Mouse (Mus musculus) lung, embryonic 16.5 days (tissue): ENCODE results near the gene Aff3. TPM values are rescaled to one million over a fixed set of nuclear protein-coding genes. Genes with fewer than 3 reads are reported as not detected.

Experiments used
- ATAC-seq: fragments of 200-750 bp; cut with Nextera tagmentation; 2 replicates; pipeline ENCODE4 v1.8.0; 2017; ENCODE audit warnings: low read depth, mild to moderate bottlenecking, moderate library complexity
- H3K27ac ChIP-seq: fragments of 300-500 bp; sonication (generic); 2 replicates; pipeline ENCODE4 v1.5.1; 2014; ENCODE audit warnings: mild to moderate bottlenecking, control low read depth, low read length
- H3K27me3 ChIP-seq: fragments of 300-500 bp; sonication (generic); 2 replicates; pipeline ENCODE4 v1.6.1; 2014; ENCODE audit warnings: low read depth, low read length, mixed read lengths; ENCODE audit not compliant: control insufficient read depth, insufficient read depth
- H3K36me3 ChIP-seq: fragments of 300-500 bp; sonication (generic); 2 replicates; pipeline ENCODE4 v1.6.1; 2014; ENCODE audit warnings: low read length; ENCODE audit not compliant: control insufficient read depth, insufficient read depth
- H3K4me1 ChIP-seq: fragments of 300-500 bp; sonication (generic); replicated peaks from 2 replicates; pipeline ENCODE4 v1.6.1; 2014; ENCODE audit warnings: low read length, mixed read lengths; ENCODE audit not compliant: control insufficient read depth, insufficient read depth
- H3K4me2 ChIP-seq: fragments of 300-500 bp; sonication (generic); 2 replicates; pipeline ENCODE4 v1.6.1; 2014; ENCODE audit warnings: low read depth, low read length, control low read depth
- H3K4me3 ChIP-seq: fragments of 300-500 bp; sonication (generic); 2 replicates; pipeline ENCODE4 v1.5.1; 2014; ENCODE audit warnings: mild to moderate bottlenecking, low read length, control low read depth
- H3K9ac ChIP-seq: fragments of 300-500 bp; sonication (generic); 2 replicates; pipeline ENCODE4 v1.6.1; 2014; ENCODE audit warnings: low read length, control low read depth
- H3K9me3 ChIP-seq: fragments of 300-500 bp; sonication (generic); 2 replicates; pipeline ENCODE4 v1.6.1; 2016; ENCODE audit warnings: low read length; ENCODE audit not compliant: control insufficient read depth
- WGBS: fragments of 180-500 bp; shearing (Covaris S2); extraction: QIAGEN DNeasy Blood & Tissue Kit; methylation state at CpG from one replicate; pipeline ENCODE4 v1.1.7; 2014; 5-methylcytosine and 5-hydroxymethylcytosine counted together
- polyA plus RNA-seq: library from polyadenylated mRNA; unstranded; fragments of >200 nt; fragmentation: Nextera tagmentation; extraction: Ambion mirVana; gene quantifications from 2 replicates; pipeline ENCODE4 v1.2.1, GENCODE M21; 2015

The Aff3 gene
- polyA plus RNA-seq, 1 experiment from 2014 or later, result 2.6 TPM

GRCm38 (mm10) chr1:38417196-38417595, 247.6 kb downstream of the Aff3 start:
- 68% methylated on average over 12 of the region's 12 CpGs for WGBS

GRCm38 (mm10) chr1:38415511-38415910, 249.2 kb downstream of the Aff3 start:
- H3K27ac ChIP-seq, result no peak overlapping the region
- no peaks in the 10 kb centered on the region for H3K36me3 ChIP-seq
- H3K4me3 ChIP-seq, result no peak overlapping the region
- 84% methylated on average over 6 of the region's 6 CpGs for WGBS
- no peak overlapping the region for H3K4me2 ChIP-seq
- no peak overlapping the region for H3K9ac ChIP-seq
- H3K9me3 ChIP-seq, result no peaks in the 10 kb centered on the region
- H3K4me1 ChIP-seq, result no peaks in the 10 kb centered on the region
- H3K27me3 ChIP-seq, result no peaks in the 10 kb centered on the region
- no peak for ATAC-seq

More at GRCm38 (mm10) chr1:38417196-38417595, 247.6 kb downstream of the Aff3 start:
- Histone ChIP-seq H3K27me3 (no peaks in the 10 kb centered on the region), H3K4me1 (no peaks in the 10 kb centered on the region), H3K9ac (no peak overlapping the region), H3K4me2 (no peak overlapping the region), H3K9me3 (no peaks in the 10 kb centered on the region), H3K27ac (no peak overlapping the region), H3K4me3 (no peak overlapping the region), H3K36me3 (no peaks in the 10 kb centered on the region)
- ATAC-seq, result no peak

GRCm38 (mm10) chr1:38411106-38411505, 253.6 kb downstream of the Aff3 start:
- H3K4me3 ChIP-seq, result no peak overlapping the region
- no peaks in the 10 kb centered on the region for H3K4me1 ChIP-seq
- no peaks in the 10 kb centered on the region for H3K27me3 ChIP-seq
- no peak for ATAC-seq
- no peak overlapping the region for H3K4me2 ChIP-seq
- H3K27ac ChIP-seq, result no peak overlapping the region
- WGBS, result 53% methylated on average over 4 of the region's 4 CpGs
- no peaks in the 10 kb centered on the region for H3K9me3 ChIP-seq
- no peak overlapping the region for H3K9ac ChIP-seq
- no peaks in the 10 kb centered on the region for H3K36me3 ChIP-seq

- H3K36me3 ChIP-seq, result no peaks in the 10 kb centered on the region
- H3K9ac ChIP-seq, result no peak overlapping the region
- ATAC-seq, result no peak
- H3K27ac ChIP-seq, result no peak overlapping the region
- H3K4me3 ChIP-seq, result no peak overlapping the region
- no peaks in the 10 kb centered on the region for H3K27me3 ChIP-seq
- H3K4me2 ChIP-seq, result no peak overlapping the region
- WGBS, result 53% methylated on average over 4 of the region's 4 CpGs
- no peaks in the 10 kb centered on the region for H3K4me1 ChIP-seq
- no peaks in the 10 kb centered on the region for H3K9me3 ChIP-seq
Observed at GRCm38 (mm10) chr1:38410457-38410856, 254.3 kb downstream of the Aff3 start.

- H3K9ac ChIP-seq, result no peak overlapping the region
- no peak overlapping the region for H3K4me3 ChIP-seq
- H3K4me1 ChIP-seq, result no peaks in the 10 kb centered on the region
- no peak for ATAC-seq
- WGBS, result 70% methylated on average over 3 of the region's 3 CpGs
- no peak overlapping the region for H3K4me2 ChIP-seq
- no peaks in the 10 kb centered on the region for H3K9me3 ChIP-seq
- H3K27me3 ChIP-seq, result no peaks in the 10 kb centered on the region
- H3K36me3 ChIP-seq, result no peaks in the 10 kb centered on the region
- H3K27ac ChIP-seq, result no peak overlapping the region
Observed at GRCm38 (mm10) chr1:38408241-38408640, 256.5 kb downstream of the Aff3 start.

- H3K27me3 ChIP-seq, result no peaks in the 10 kb centered on the region
- H3K4me2 ChIP-seq, result no peak overlapping the region
- no peak overlapping the region for H3K27ac ChIP-seq
- WGBS, result 75% methylated on average over 5 of the region's 5 CpGs
- H3K4me3 ChIP-seq, result no peak overlapping the region
- H3K9ac ChIP-seq, result no peak overlapping the region
- no peaks in the 10 kb centered on the region for H3K9me3 ChIP-seq
- ATAC-seq, result no peak
- no peaks in the 10 kb centered on the region for H3K36me3 ChIP-seq
- H3K4me1 ChIP-seq, result 0 out of 2 replicates have a peak, but pooled peaks cover 4% of the 10 kb centered on the region
Observed at GRCm38 (mm10) chr1:38403781-38404180, 261.0 kb downstream of the Aff3 start.

GRCm38 (mm10) chr1:38401856-38402255, 262.9 kb downstream of the Aff3 start:
- ATAC-seq, result no peak
- no peak overlapping the region for H3K27ac ChIP-seq
- H3K9me3 ChIP-seq, result no peaks in the 10 kb centered on the region
- H3K4me1 ChIP-seq, result 0 out of 2 replicates have a peak, but pooled peaks cover 6% of the 10 kb centered on the region
- H3K4me3 ChIP-seq, result no peak overlapping the region
- no peak overlapping the region for H3K4me2 ChIP-seq
- no peak overlapping the region for H3K9ac ChIP-seq
- 42% methylated on average over 4 of the region's 4 CpGs for WGBS
- H3K36me3 ChIP-seq, result no peaks in the 10 kb centered on the region
- no peaks in the 10 kb centered on the region for H3K27me3 ChIP-seq

- Histone ChIP-seq H3K4me3 (no peak overlapping the region), H3K4me2 (no peak overlapping the region), H3K9ac (no peak overlapping the region), H3K27me3 (no peaks in the 10 kb centered on the region), H3K4me1 (peaks cover 20% of the 10 kb centered on the region), H3K9me3 (no peaks in the 10 kb centered on the region), H3K36me3 (no peaks in the 10 kb centered on the region), H3K27ac (no peak overlapping the region)
- 63% methylated on average over 10 of the region's 10 CpGs for WGBS
- ATAC-seq, result peak; percentile 36; the same call in 1 of the 2 replicates
Observed at GRCm38 (mm10) chr1:38399269-38399668, 265.5 kb downstream of the Aff3 start.

- WGBS, result 72% methylated on average over 5 of the region's 5 CpGs
- ATAC-seq, result no peak
- no peaks in the 10 kb centered on the region for H3K36me3 ChIP-seq
- no peak overlapping the region for H3K27ac ChIP-seq
- H3K4me2 ChIP-seq, result no peak overlapping the region
- no peak overlapping the region for H3K9ac ChIP-seq
- no peaks in the 10 kb centered on the region for H3K27me3 ChIP-seq
- H3K9me3 ChIP-seq, result no peaks in the 10 kb centered on the region
- H3K4me1 ChIP-seq, result peaks cover 24% of the 10 kb centered on the region
- no peak overlapping the region for H3K4me3 ChIP-seq
Observed at GRCm38 (mm10) chr1:38398566-38398965, 266.2 kb downstream of the Aff3 start.

- WGBS, result 39% methylated on average over 11 of the region's 11 CpGs
- Histone ChIP-seq H3K27ac (no peak overlapping the region), H3K4me2 (no peak overlapping the region), H3K9ac (no peak overlapping the region), H3K9me3 (no peaks in the 10 kb centered on the region), H3K4me1 (peaks cover 22% of the 10 kb centered on the region), H3K36me3 (no peaks in the 10 kb centered on the region), H3K4me3 (no peak overlapping the region), H3K27me3 (no peaks in the 10 kb centered on the region)
- no peak for ATAC-seq
Observed at GRCm38 (mm10) chr1:38395194-38395681, 269.5 kb downstream of the Aff3 start.
